Mouse (Mus musculus): ENCODE results near the gene Nhsl2.
"Not testable (repeated sequence)": the region's sequence is repeated elsewhere in the genome, so short reads cannot be mapped to it uniquely, and the experiment has no call there.

Nhsl2 gene

GRCm38 (mm10) chrX:102101886-102102285 lies 252.7 kb downstream of the Nhsl2 start:
- DNase-seq, result no peak

GRCm38 (mm10) chrX:102103830-102104229 lies 254.6 kb downstream of the Nhsl2 start:
- DNase-seq, result not testable (repeated sequence)

GRCm38 (mm10) chrX:102109349-102109748 lies 260.2 kb downstream of the Nhsl2 start:
- not testable (repeated sequence) for DNase-seq

- DNase-seq, result no peak
These were observed 266.5 kb downstream of the Nhsl2 start for GRCm38 (mm10) chrX:102115676-102116075.

- peak; percentile 93 for DNase-seq
These were observed 270.1 kb downstream of the Nhsl2 start, which contains the start of gene Pin4 for GRCm38 (mm10) chrX:102119042-102119864. Gene Pin4, plus strand, starts transcription at chrX:102119447.

GRCm38 (mm10) chrX:102121321-102121720 lies 272.1 kb downstream of the Nhsl2 start:
- DNase-seq, result no peak

- no peak for DNase-seq
These were observed 292.0 kb downstream of the Nhsl2 start for GRCm38 (mm10) chrX:102141157-102141556.

All from thymus, postnatal 14 days (tissue).